Mouse (Mus musculus) intestine, postnatal 0 days (tissue): ENCODE measurements at regions not wholly inside any gene's neighbourhood (a gene's known extent, or its start where the extent isn't known, plus 50 kb on each side); places are given as distances from the start of the nearest gene placed in this dataset.

Experiments used
- ATAC-seq: fragments of 200-750 bp; cut with Nextera tagmentation; 2 replicates; pipeline ENCODE4 v1.8.0; 2017; ENCODE audit warnings: mild to moderate bottlenecking, moderate TSS enrichment, moderate library complexity
- H3K27ac ChIP-seq: fragments of 300-500 bp; sonication (generic); 2 replicates; pipeline ENCODE4 v1.5.1; 2014; ENCODE audit warnings: mild to moderate bottlenecking, low read depth, low read length, moderate library complexity
- H3K27me3 ChIP-seq: fragments of 300-500 bp; sonication (generic); replicated peaks from 2 replicates; pipeline ENCODE4 v1.6.1; 2014; ENCODE audit warnings: low read length, mixed read lengths; ENCODE audit not compliant: control insufficient read depth, insufficient read depth
- H3K36me3 ChIP-seq: fragments of 300-500 bp; sonication (generic); 2 replicates; pipeline ENCODE4 v1.6.1; 2014; ENCODE audit warnings: mild to moderate bottlenecking, moderate library complexity; ENCODE audit not compliant: control insufficient read depth, insufficient read depth
- H3K4me1 ChIP-seq: fragments of 300-500 bp; sonication (generic); replicated peaks from 2 replicates; pipeline ENCODE4 v1.6.1; 2014; ENCODE audit warnings: antibody characterized with exemption, low read length, mixed read lengths; ENCODE audit not compliant: control insufficient read depth, insufficient read depth
- H3K4me2 ChIP-seq: fragments of 300-500 bp; sonication (generic); replicated peaks from 2 replicates; pipeline ENCODE4 v1.6.1; 2014; ENCODE audit warnings: low read depth, mild to moderate bottlenecking, moderate library complexity
- H3K4me3 ChIP-seq: fragments of 300-500 bp; sonication (generic); 2 replicates; pipeline ENCODE4 v1.5.1; 2014; ENCODE audit warnings: low read depth, low read length
- H3K9ac ChIP-seq: fragments of 300-500 bp; sonication (generic); 2 replicates; pipeline ENCODE4 v1.6.1; 2014; ENCODE audit warnings: mild to moderate bottlenecking, low read depth, low read length
- H3K9me3 ChIP-seq: fragments of 300-500 bp; sonication (generic); 2 replicates; pipeline ENCODE4 v1.6.1; 2016; ENCODE audit warnings: mixed run types; ENCODE audit not compliant: control insufficient read depth
- CTCF ChIP-seq: sonication (generic); IDR thresholded peaks from 2 replicates; pipeline ENCODE4 v1.5.1; 2016; ENCODE audit warnings: low read depth, mild to moderate bottlenecking, control low read depth, antibody characterized with exemption, moderate library complexity
- WGBS: fragments of 180-500 bp; shearing (Covaris S2); extraction: QIAGEN DNeasy Blood & Tissue Kit; methylation state at CpG from one replicate; pipeline ENCODE4 v1.1.7; 2014; 5-methylcytosine and 5-hydroxymethylcytosine counted together

DNA sequence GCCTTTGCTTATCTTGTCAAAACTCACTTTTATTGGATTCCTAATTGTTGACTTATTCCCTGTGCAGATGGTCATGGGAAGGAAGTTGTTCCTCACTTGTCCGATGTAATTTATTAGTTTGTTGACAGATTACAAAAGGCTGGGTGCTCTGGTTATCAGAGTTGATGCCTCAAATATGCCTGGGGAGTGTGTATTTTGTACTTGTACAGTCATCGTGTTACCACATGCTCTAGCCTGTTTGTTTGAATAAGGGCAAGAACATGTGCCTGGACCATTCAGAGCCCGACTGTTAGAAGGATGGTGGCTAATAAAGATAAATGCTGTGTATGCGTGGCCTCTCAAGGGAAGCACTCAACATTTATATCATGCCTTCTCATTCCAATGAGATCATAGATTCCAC is 288.0 kb downstream of the Trim52 start:
- no peak overlapping the region for H3K9ac ChIP-seq
- H3K27ac ChIP-seq: no peak overlapping the region
- no peaks in the 10 kb centered on the region for H3K9me3 ChIP-seq
- ATAC-seq: no peak
- H3K4me1 ChIP-seq: no peaks in the 10 kb centered on the region
- no peak overlapping the region for H3K4me2 ChIP-seq
- H3K36me3 ChIP-seq: no peaks in the 10 kb centered on the region
- no peak for TF ChIP-seq CTCF
- WGBS: 22% methylated on average over 4 of the region's 4 CpGs
- no peaks in the 10 kb centered on the region for H3K27me3 ChIP-seq
- no peak overlapping the region for H3K4me3 ChIP-seq

DNA sequence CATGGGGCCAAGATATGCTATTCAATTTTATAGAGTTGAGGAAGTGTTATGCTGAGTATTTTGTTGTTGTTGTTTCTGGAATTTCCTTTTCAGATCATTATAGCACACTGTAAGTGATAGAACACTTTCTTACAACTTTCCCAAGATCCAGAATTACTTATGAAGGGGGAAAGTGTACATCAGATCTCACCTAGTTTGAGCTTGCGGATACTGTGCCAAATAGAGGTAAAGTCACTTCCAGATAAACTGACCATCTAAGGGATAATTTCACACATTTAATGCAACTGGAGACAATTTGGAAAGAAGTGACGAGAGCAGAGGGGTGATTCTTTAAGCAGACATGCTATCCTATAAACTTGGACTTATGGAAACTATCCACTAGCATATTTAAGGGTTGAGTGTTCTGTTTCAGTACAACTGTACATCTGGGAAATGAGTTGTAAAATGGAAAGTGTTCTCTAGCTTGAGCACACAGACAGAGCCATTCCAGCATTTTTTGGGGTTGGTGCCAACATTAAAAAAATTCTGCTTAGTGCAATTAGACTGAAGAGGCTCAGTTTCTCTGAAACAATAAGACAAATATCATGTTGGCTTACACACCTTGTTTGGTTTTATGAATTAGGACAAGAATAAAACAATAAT is 307.0 kb downstream of the Trim52 start:
- Histone ChIP-seq H3K4me1 (no peaks in the 10 kb centered on the region), H3K4me2 (no peak overlapping the region), H3K4me3 (no peak overlapping the region), H3K36me3 (no peaks in the 10 kb centered on the region), H3K9me3 (no peaks in the 10 kb centered on the region), H3K9ac (no peak overlapping the region), H3K27ac (no peak overlapping the region), H3K27me3 (no peaks in the 10 kb centered on the region)
- TF ChIP-seq CTCF: no peak
- ATAC-seq: no peak
- 75% methylated on average over 2 of the region's 2 CpGs for WGBS

DNA sequence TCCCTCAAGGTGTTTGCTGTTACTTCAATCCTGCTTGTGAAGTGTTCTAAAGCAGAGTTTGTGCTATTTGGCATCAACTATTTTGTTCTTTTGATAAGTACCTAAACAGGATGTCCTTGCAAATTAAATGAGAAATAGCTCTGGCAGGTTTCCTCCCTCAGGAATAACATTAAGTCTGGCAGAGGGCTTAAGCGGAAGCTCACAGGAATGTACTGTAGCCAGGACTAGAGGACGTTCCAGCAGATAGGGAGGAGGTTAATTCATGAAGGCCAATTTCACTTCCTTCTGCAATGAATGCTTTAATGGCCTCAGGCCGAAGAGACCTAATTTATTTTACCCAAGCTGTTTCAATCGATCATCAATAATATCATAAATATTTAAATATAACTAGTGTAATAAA is 318.7 kb downstream of the Trim52 start:
- H3K36me3 ChIP-seq: no peaks in the 10 kb centered on the region
- H3K4me1 ChIP-seq: no peaks in the 10 kb centered on the region
- ATAC-seq: no peak
- 56% methylated on average over 4 of the region's 4 CpGs for WGBS
- no peak for TF ChIP-seq CTCF
- H3K9me3 ChIP-seq: no peaks in the 10 kb centered on the region
- H3K27ac ChIP-seq: no peak overlapping the region
- no peak overlapping the region for H3K4me3 ChIP-seq
- H3K4me2 ChIP-seq: no peak overlapping the region
- no peaks in the 10 kb centered on the region for H3K27me3 ChIP-seq
- H3K9ac ChIP-seq: no peak overlapping the region

DNA sequence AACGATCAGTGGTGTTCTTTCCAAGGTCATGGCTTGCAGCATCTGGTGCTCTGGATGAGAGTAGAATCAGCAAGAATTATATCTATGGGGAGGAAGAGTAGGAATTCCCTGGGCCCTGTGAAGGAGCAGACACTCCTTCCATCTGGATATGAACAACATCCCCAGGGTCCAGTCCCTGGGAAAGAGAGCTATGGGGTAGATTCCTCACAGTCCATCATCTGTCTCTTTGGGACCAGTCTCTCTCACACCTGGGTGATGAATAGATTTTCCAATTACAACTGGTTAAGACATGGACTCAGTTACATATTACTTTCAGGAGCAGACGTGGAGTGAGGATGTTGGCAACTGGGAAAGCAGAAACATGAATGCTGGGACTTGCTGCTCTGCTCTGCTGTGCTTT is 322.6 kb downstream of the Trim52 start:
- Histone ChIP-seq H3K9me3 (no peaks in the 10 kb centered on the region), H3K9ac (no peak overlapping the region), H3K4me1 (no peaks in the 10 kb centered on the region), H3K4me3 (no peak overlapping the region), H3K27me3 (no peaks in the 10 kb centered on the region), H3K27ac (no peak overlapping the region), H3K36me3 (no peaks in the 10 kb centered on the region), H3K4me2 (no peak overlapping the region)
- no peak for TF ChIP-seq CTCF
- WGBS: 46% methylated on average over 2 of the region's 2 CpGs
- no peak for ATAC-seq

DNA sequence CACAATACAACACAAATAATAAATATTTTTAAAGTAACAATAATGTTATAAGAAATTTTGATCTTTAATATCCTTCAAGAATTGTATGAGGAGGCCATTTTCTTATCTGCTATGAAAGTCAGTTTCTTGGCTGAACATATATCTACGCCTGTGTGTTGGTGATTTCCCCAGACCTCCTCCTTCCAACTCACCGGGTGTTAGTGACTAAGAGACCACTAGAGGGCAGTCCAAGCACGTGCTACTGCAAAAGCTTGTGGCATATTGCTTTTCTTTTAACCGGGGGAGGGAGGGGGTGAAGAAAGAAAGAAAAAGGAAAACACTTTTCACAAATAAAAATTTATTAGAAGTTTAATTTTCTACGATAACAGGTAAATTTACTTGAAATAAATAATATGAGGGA is 333.3 kb downstream of the Trim52 start:
- Histone ChIP-seq H3K9ac (no peak overlapping the region), H3K9me3 (no peaks in the 10 kb centered on the region), H3K36me3 (no peaks in the 10 kb centered on the region), H3K27me3 (no peaks in the 10 kb centered on the region), H3K4me1 (no peaks in the 10 kb centered on the region), H3K4me3 (no peak overlapping the region), H3K27ac (no peak overlapping the region), H3K4me2 (no peak overlapping the region)
- peak; percentile 83 for TF ChIP-seq CTCF
- 13% methylated on average over 5 of the region's 5 CpGs for WGBS
- no peak for ATAC-seq

DNA sequence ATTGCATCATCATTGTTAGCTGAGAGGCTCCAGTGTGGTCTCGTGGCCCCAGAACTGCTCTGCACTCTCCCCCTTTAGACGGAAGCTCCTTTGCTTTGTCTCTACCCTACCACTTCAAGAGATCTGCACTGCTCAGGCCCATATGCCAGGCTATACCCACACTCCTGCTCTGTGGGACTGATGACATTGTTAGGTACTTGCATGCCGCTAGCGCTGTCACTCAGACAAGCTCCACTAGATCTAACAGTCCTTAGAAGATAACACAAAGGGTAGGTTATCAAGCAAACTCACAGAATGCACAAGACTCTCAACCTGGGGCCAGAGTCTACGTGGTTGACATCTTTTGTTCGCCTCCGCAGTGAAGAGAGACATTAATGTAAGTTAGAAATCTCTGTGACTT is 383.1 kb downstream of the Trim52 start:
- Histone ChIP-seq H3K4me2 (no peak overlapping the region), H3K36me3 (no peaks in the 10 kb centered on the region), H3K27ac (no peak overlapping the region), H3K4me1 (no peaks in the 10 kb centered on the region), H3K4me3 (no peak overlapping the region), H3K9ac (no peak overlapping the region), H3K27me3 (no peaks in the 10 kb centered on the region), H3K9me3 (no peaks in the 10 kb centered on the region)
- no peak for ATAC-seq
- no peak for TF ChIP-seq CTCF
- 91% methylated on average over 7 of the region's 7 CpGs for WGBS

DNA sequence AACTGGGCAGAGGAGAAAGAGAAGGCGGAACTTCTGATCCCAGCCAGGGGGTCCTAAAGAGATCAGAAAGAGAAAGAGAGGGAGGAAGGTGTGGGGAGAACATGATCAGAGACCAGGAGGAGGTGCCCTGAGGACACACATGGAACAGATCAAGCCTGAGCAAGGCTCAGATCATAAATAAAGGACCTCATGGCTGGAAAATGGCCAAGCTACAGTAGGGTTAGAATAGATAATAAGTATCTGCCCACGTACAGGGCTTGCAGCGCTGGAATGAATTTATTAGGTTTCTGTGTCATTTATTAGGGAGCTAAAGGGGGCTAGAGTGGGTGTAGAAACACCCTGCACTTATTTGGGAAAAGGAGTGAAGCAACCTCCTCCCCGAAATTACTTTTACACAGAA is 385.4 kb downstream of the Trim52 start:
- WGBS: 76% methylated on average over 4 of the region's 4 CpGs
- Histone ChIP-seq H3K27me3 (no peaks in the 10 kb centered on the region), H3K4me2 (no peak overlapping the region), H3K27ac (no peak overlapping the region), H3K9ac (no peak overlapping the region), H3K4me1 (no peaks in the 10 kb centered on the region), H3K9me3 (no peaks in the 10 kb centered on the region), H3K36me3 (no peaks in the 10 kb centered on the region), H3K4me3 (no peak overlapping the region)
- ATAC-seq: no peak
- TF ChIP-seq CTCF: no peak
